Mouse (Mus musculus): Measurements from ENCODE around the gene Fhl1.

The Fhl1 gene

DNA sequence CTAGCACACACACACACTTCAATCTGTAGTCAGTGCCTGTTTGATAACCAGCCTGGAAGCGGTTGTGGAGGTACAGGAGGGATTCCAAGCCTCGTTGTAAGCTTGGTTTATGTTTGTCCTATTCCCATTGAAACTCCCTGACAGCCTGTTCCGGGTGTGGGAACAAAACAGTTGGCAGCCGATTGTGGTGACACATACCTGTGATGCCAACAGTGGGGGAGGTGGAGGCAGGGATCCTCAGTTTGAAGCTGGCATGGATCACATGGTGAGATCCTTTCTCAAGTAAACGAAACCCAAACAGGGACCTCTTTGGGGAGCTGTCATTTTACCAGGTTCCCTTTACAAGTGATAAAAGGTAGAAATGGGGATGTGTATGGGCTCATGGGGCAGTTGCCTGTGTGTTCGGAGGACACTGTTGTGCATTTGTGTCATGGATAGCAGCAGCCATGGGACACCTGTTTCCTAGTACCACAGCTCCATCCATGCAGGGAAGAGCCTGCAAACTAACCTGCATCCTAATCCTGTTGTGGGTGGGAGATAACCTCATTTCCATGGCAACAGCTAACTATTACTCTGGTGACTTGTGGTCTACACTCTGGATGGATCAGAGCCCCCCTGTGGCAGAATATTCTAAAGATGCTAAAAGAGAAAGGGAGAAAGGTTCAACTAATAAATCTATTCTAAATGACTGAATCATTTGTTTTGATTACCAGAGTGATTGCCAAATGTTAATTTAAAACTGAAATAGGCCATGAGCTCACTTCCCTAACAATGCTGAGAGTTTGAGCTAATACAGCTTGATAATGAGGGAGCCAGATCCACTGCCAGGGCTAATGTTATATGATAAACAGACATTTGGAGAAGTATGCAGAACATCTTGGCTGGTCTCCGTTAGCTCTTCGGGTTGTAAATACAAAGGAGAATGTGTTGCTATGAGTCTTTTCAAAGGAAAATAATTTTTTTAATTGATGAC lies 22.0 kb downstream of the Fhl1 start:
- peak; percentile 68 for DNase-seq

DNA sequence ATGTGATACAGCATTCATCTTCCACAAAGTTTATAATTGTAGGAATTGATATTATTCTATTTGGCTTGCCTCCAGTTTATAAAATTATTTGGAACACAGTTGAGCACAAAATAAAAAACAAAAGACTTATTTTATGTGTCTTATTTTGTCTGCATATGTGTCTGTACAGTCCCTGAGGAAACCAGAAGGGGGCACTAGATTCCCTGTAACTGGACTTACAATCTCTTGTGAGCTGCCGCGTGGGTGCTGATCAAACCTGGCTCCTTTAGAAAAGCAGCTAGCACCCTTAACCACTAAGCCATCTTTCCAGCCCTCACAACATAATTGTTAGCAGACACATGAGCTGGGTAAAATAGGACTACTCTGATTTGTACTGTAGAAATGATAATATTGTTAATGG lies 24.1 kb downstream of the Fhl1 start:
- DNase-seq, result peak; percentile 63

DNA sequence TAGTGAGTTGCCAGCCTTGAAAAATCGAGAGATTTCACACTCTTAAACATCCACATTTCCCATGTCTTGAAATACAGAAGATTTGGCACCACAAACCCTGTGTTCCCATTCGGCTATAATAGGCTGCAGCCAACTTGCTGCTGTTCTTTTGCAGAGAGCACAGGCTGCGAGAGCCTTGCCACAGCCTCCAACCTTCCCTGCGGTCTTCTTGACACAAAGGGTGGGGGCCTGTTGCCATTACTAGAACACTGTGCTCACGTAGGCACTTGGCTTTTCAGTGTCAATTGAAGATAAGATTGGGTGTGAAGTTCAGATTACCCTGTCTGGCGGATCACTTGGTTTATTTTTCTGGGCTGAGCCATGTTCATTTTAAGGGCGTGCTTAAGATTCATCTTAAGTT lies 24.8 kb downstream of the Fhl1 start:
- no peak for DNase-seq

DNA sequence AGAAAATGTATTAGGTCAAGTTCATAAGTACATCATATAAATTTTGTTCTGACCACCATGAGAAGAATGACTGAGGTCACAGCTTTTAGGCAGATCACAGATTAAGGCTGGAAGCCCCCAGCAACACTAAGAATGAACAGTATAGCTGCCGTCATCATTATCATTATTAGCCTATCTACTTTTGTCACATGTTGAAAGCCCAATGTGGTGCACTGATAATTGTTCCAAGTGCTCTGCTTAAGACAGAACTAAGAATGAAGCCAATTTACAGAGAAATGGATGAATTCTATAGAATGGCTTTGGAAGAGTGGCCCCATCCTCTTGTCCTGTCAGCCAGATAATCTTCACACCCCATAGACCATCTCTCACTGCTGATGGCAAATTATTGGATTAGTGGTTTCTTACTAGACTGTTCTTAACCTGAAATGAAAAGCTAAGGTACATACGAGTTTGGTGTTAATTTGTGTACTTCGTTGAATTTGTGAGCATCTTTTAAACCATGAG lies 28.7 kb downstream of the Fhl1 start:
- no peak for DNase-seq

DNA sequence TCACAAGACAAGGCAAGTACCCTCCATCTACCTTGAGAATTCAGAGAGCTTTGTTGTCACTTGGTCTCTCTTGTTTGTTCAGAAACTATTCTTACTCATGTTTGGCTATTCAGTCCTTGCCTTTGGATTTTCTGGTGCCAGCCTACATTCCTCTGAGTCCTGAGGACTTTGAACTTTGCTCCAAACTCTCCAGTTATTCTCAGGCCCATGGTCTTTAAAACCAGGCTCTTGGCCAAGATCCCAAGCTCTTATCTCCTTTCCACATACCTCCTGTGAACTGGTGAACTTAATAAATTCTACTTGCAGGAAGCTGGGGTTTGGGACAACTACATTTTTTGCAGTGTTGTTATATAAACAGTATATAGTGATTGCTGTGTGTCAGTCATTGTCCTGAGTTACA lies 38.3 kb downstream of the Fhl1 start:
- DNase-seq, result no peak

DNA sequence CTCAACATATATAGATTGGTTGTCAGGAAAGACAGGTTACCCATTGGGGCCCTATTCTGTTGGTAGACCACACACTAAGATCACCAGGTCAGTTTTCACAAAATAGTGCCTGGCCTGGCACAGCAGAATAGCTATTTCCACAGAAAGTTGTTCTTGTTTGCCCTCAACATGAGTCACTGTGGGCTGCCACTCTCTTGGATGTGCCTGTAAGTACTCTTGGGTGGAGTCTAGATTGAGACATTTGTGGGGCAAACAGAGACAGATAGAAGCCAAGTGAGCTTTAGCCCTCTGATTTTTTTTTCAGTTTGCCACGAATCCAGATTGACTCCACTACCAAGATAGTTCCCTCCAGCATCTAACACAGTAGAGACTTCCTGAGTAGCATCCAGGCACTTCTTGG lies 40.2 kb downstream of the Fhl1 start:
- DNase-seq, result no peak

DNA sequence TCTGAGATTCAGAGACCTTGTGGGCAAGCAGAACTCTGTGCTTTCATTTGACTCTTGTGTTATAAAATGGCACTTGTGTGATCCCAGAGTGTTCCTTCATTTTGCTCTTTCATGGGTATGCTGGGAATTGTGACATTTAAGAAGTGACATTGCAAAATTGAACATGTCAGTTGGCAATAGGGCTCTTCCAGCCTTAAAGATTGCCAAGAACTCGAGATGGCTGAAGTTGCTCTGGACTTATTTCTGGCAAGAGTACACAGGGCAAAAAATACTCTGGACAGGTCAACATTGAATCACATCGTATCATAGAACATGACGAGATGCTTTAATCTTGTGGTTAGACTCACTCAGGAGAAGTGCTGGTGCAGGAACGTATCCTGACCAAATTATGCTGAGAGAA lies 41.7 kb downstream of the Fhl1 start:
- DNase-seq, result no peak

DNA sequence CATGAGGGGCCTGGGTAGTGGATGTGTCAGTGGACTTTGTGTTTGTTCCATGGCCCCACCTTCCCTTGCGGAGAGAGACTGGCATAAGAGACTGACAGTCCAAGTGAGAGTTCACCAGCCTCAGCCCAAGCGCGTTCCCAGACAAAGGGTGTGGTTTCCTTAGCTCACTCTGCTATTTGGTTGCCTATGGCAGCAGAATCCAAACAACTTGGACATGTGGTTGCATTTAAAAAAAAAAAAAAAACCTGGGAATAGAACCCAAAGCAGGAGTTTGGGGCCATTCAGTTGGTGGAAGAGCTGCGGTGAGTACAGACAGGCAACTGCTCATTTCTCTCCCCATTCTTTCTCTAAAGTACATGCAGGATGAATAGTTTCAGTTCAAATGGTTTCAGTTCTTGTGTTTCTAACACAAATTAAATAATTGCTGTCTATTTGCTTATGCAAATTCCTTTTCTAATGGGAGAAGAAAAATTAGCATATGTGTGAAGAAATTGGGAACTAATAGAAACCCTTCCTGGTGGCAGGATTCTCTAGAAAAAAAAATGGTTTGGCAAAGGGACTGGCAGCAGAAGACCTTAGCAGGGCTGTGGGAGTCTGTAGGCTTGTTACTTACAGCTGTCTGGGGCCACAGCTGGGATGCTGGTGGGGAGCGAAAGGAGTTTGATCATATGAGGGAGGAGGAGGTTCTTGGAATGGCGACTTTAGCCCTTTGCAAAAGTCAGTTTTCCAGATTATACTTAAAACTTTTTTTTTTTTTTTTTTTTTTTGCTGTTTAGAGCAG lies 54.9 kb downstream of the Fhl1 start:
- DNase-seq, result no peak

DNA sequence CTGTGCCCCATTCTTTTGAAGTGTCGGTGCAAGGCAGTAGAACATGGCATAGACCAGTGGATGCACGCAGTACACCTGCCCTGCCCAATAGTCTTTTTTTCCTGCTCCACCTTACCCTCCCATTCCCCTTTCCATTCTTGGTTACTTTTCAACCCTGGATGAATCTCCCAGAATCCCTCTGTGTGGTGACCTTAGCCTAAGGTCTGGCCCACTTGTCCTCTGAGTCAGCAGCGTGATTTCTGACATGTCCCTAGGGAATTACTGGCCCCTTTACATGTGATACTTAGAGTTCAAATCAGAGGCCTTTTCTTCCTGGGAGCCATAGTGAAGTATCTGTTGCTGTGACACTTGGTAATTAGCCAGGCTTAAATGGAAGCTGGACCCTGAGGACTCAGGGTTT lies 55.9 kb downstream of the Fhl1 start:
- no peak for DNase-seq

DNA sequence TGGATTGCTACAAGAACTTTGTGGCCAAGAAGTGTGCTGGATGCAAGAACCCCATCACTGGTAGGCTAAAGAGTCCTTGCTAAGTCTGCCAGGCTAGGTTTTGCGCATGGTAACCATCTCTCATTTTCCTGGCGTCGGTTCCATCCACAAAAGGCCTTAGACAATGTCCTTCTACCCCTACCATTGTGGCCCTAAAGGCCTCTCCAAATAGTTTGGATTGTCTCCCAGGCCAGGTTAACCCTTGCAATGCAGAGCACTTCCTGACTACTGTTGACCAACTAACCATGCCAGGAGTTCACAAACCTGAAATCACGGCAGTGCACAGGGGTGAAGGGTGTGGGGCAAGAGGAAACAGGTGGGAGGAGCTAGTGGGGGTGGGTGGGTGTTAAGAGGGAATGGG lies 59.0 kb downstream of the Fhl1 start:
- no peak for DNase-seq

DNA sequence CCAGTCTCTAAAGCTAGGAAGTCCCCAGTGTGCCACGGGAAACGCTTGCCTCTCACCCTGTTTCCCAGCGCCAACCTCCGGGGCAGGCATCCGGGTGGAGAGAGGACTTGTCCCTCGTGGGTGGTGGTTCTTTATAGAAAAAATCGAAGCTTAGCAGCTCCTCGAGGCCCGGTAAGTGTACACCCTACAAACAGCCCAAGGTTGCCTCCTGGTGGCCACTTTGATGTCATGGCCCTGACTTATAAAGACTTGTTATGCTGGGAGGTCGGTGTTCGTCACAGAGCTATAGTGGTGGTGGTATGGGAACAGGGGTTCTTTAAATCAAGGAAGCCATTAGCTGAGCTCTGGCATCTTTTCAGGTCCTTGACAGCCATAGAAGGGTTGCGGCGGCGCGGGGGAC lies 59.7 kb downstream of the Fhl1 start:
- peak; percentile 67 for DNase-seq

DNA sequence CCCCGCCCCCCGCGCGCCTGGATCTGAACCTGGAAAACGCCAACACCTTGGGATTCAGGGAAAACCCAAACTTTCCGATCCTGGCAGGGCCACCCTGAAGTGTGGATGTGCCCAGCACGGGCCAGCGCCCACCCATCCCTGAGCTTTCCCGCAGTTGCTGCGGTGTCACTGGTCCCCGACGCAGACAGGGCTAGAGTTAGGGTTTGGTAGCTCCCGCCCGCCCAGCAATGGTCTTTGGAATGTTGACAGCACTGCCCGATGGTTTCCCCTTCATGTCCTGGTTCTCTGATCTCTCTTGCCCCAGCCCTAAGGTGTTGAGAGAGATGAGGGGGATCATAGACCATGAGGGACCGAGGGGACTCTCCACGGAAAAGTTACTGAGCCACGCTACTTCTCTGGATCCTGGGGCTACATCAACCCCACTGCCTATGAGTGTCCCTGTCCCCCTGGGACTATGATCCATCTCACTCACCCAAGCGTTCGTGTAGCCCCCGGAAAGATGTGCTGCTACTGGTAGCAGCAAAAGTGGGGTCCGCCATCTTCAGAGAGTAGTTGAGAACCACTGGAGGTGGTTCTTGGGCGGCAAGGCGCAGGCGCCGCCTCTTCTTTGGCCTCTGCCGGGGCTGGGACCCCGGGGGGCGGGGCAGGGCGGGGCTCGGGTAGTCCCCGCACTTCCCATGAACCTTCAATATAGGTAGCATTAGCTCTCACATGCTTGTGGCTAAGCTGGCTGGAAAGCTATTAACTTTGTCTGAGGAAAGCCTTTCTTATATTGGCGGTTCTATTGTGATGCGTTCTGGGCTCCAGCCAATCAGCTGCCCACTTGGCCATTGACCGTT lies 90.4 kb downstream of the Fhl1 start, which contains the start of gene Map7d3:
Map7d3 (minus strand) TSS at position 562 of the 839 bp plus-strand sequence.
- no peak for DNase-seq

DNA sequence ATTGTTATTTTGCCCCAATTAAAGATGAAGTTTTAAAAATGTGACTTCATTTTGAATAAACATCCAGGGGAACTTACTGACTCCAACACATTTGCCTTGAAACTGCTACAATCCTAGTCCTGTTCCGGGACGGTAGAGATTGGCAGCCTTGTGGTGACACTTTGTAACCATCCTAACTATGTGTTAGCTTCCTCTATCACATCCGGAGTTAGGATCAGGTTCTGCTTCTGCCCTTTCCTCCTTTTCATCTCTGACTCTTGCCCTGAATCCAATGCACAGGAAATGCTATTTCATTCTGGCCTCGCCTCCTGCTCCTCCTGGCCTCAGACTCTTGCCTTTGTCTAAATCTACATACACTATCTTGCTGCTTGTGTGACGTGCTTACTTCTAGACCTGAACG lies 95.9 kb downstream of the Fhl1 start:
- no peak for DNase-seq

DNA sequence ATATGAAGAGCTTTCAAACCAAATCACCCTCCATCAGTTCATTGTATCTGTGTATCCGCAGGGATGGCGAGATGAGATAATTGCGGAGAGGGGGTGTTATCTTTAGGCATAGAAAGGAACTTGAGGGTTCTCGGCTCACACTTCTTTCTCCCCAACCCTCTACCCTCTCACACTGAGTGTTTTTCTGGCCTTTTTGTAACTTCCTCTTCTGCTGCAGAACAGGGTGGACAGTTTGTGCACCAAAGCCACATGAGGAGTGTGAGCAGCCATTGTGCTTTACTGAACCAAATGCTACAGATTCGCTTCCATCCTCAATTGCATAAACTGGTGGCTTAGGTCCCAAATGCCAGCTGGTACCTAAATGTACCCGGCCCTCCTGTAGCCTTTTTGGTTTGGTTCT lies 104.3 kb downstream of the Fhl1 start:
- DNase-seq, result no peak

DNA sequence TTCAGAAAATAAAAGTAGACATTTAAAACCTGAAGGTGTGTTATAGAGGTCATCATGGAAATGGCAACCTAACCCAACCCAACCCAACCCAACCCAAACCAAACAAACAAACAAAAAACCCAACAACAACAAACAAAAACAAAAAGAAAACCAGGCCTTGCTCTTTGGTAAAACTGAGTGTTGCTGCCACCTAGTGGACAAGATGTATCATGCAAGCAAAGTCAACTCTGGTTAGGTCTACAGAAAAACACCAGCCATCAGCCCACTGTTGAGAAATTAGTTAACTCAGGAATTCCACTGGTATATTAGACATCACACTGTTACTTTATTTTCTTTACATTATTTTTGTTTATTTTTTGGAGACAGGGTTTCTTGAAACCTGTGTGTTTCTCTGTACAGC lies 107.8 kb downstream of the Fhl1 start:
- DNase-seq, result peak; percentile 30

DNA sequence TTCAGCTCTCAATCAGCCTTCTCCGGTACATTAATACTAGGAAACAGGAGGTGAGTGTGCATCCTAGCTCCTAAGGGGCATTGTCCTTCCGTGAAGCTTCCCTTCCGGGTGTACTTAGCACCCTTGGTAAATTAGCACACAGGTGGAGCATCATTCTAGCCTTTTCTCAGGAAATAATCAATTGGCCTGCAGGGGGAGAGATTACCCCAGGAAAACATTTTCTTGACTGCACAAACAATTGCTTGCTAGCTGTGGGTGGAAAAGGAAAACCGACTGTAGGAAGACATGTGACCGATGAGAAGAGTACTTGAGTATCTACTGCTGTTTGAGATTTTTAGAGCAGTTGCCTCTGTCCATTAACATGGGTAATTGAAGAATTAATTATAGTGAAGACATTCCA lies 109.7 kb downstream of the Fhl1 start:
- DNase-seq, result no peak
